Mouse (Mus musculus) MEL (cell line): ENCODE measurements around the gene Guca1a.

Experiments used
- CHD1 ChIP-seq: IDR thresholded peaks from 2 replicates; pipeline ENCODE4 v1.6.1; 2012; ENCODE audit warnings: low read depth, mild to moderate bottlenecking, inconsistent platforms, low read length, improper control_type of control experiment
- CTCF ChIP-seq, 3 experiments: IDR thresholded peaks in 2 of 3; conservative IDR thresholded peaks in 1 of 3; 2 replicates each; pipeline ENCODE4 v1.5.1; 2011 to 2012; ENCODE audit warnings: low read length in 3 of 3, low read depth in 2 of 3, mild to moderate bottlenecking in 2 of 3, improper control_type of control experiment in 1 of 3, inconsistent platforms in 1 of 3, mixed read lengths in 1 of 3, moderate library complexity in 1 of 3; ENCODE audit not compliant: control insufficient read depth in 1 of 3, insufficient read depth in 1 of 3, poor library complexity in 1 of 3, severe bottlenecking in 1 of 3
- E2F4 ChIP-seq: IDR thresholded peaks from 2 replicates; pipeline ENCODE4 v1.6.1; 2011; ENCODE audit warnings: low read depth, low read length, improper control_type of control experiment, borderline replicate concordance
- EP300 ChIP-seq, 2 experiments: IDR thresholded peaks; 2 replicates each; pipeline ENCODE4 v1.6.1; 2011; ENCODE audit warnings: improper control_type of control experiment in 2 of 2, low read length in 2 of 2, low read depth in 1 of 2, mild to moderate bottlenecking in 1 of 2
- ETS1 ChIP-seq: IDR thresholded peaks from 2 replicates; pipeline ENCODE4 v1.6.1; 2012; ENCODE audit warnings: low read depth, mild to moderate bottlenecking, inconsistent platforms, low read length, improper control_type of control experiment, moderate library complexity
- GATA1 ChIP-seq: IDR thresholded peaks from 2 replicates; pipeline ENCODE4 v1.6.1; 2011; ENCODE audit warnings: low read depth, low read length, improper control_type of control experiment
- HCFC1 ChIP-seq: IDR thresholded peaks from 2 replicates; pipeline ENCODE4 v1.6.1; 2012; ENCODE audit warnings: low read depth, mild to moderate bottlenecking, inconsistent platforms, low read length, improper control_type of control experiment, moderate library complexity
- MAFK ChIP-seq: IDR thresholded peaks from 2 replicates; pipeline ENCODE4 v1.6.1; 2011; ENCODE audit warnings: low read depth, mild to moderate bottlenecking, low read length, improper control_type of control experiment, borderline replicate concordance
- MYB ChIP-seq: IDR thresholded peaks from 2 replicates; pipeline ENCODE4 v1.6.1; 2011; ENCODE audit warnings: mild to moderate bottlenecking, low read depth, low read length, improper control_type of control experiment
- POLR2A ChIP-seq, 2 experiments: IDR thresholded peaks; 2 replicates each; pipeline ENCODE4 v1.6.1; 2011 to 2012; ENCODE audit warnings: low read length in 2 of 2, mild to moderate bottlenecking in 2 of 2, control low read depth in 1 of 2, improper control_type of control experiment in 1 of 2, low read depth in 1 of 2, moderate library complexity in 1 of 2; ENCODE audit not compliant: control insufficient read depth in 1 of 2, insufficient read depth in 1 of 2, poor library complexity in 1 of 2
- POLR2AphosphoS5 ChIP-seq: IDR thresholded peaks from 2 replicates; pipeline ENCODE4 v1.6.1; 2012; ENCODE audit warnings: low read depth, borderline replicate concordance, mild to moderate bottlenecking, inconsistent platforms, low read length, moderate library complexity, mixed read lengths
- SIN3A ChIP-seq: IDR thresholded peaks from 2 replicates; pipeline ENCODE4 v1.6.1; 2012; ENCODE audit warnings: low read length, improper control_type of control experiment, inconsistent platforms
- ZC3H11A ChIP-seq: IDR thresholded peaks from 2 replicates; pipeline ENCODE4 v1.6.1; 2012; ENCODE audit warnings: low read depth, mild to moderate bottlenecking, inconsistent platforms, low read length, improper control_type of control experiment
- ZMIZ1 ChIP-seq: IDR thresholded peaks from 2 replicates; pipeline ENCODE4 v1.6.1; 2012; ENCODE audit warnings: low read depth, mild to moderate bottlenecking, inconsistent platforms, low read length, improper control_type of control experiment, moderate library complexity

GRCm38 (mm10) chr17:47449432-47449831, 49.0 kb upstream of the Guca1a start:
- TF ChIP-seq MAFK (no peak), HCFC1 (no peak), CTCF (IDR thresholded peaks at IDR 0.05 in 2 of 3, conservative IDR thresholded peaks at IDR 0.05 in 1 of 3; ENCODE audit: control insufficient read depth in 1 of 3, insufficient read depth in 1 of 3, low read depth in 2 of 3, low read length in 3 of 3, poor library complexity in 1 of 3, severe bottlenecking in 1 of 3) (no peak), EP300 (IDR thresholded peaks at IDR 0.05; ENCODE audit: low read depth in 1 of 2, low read length in 2 of 2) (no peak), MYB (no peak), SIN3A (no peak), ZMIZ1 (no peak), POLR2A (IDR thresholded peaks at IDR 0.05; ENCODE audit: control insufficient read depth in 1 of 2, insufficient read depth in 1 of 2, low read depth in 1 of 2, low read length in 2 of 2, poor library complexity in 1 of 2) (no peak), CHD1 (no peak), ETS1 (no peak), E2F4 (no peak), GATA1 (no peak), POLR2AphosphoS5 (no peak), ZC3H11A (no peak)
